Mouse (Mus musculus) thymus, postnatal 10 days (tissue): ENCODE results near the gene Olfr465-ps1.

Experiments
- DNase-seq, 2 experiments: peaks; one replicate each; pipeline ENCODE4 v3.0.0; 2021; ENCODE audit warnings: low spot score in 2 of 2

Olfr465-ps1 gene

GRCm38 (mm10) chr13:65137789-65138188, at the start of gene Olfr465-ps1:
Gene Olfr465-ps1, plus strand, starts transcription at chr13:65138089.
- no peak for DNase-seq

GRCm38 (mm10) chr13:65095923-65096322, 42.0 kb upstream of the Olfr465-ps1 start:
- no peak for DNase-seq

GRCm38 (mm10) chr13:65097018-65097417, 40.9 kb upstream of the Olfr465-ps1 start:
- DNase-seq = no peak

GRCm38 (mm10) chr13:65100678-65101077, 37.2 kb upstream of the Olfr465-ps1 start:
- no peak for DNase-seq

- DNase-seq = no peak
Observed at GRCm38 (mm10) chr13:65101232-65101631, 36.7 kb upstream of the Olfr465-ps1 start.

- DNase-seq = peak in 1 of 2 experiments; percentile 3
Observed at GRCm38 (mm10) chr13:65111961-65112360, 25.9 kb upstream of the Olfr465-ps1 start.

- DNase-seq = peak; percentile 78 to 82
Observed at GRCm38 (mm10) chr13:65112459-65113110, 25.3 kb upstream of the Olfr465-ps1 start, which contains the start of gene Mfsd14b. Gene Mfsd14b, minus strand, starts transcription at chr13:65112975.

- DNase-seq = no peak
Observed at GRCm38 (mm10) chr13:65113239-65113638, 24.6 kb upstream of the Olfr465-ps1 start.

GRCm38 (mm10) chr13:65120984-65121383, 16.9 kb upstream of the Olfr465-ps1 start:
- DNase-seq = no peak

GRCm38 (mm10) chr13:65122111-65122510, 15.8 kb upstream of the Olfr465-ps1 start:
- no peak for DNase-seq

GRCm38 (mm10) chr13:65127063-65127847, 10.6 kb upstream of the Olfr465-ps1 start:
- DNase-seq = peak in 1 of 2 experiments; percentile 11

GRCm38 (mm10) chr13:65149940-65150339, 12.1 kb downstream of the Olfr465-ps1 start, which contains the start of gene Olfr466:
Gene Olfr466, plus strand, starts transcription at chr13:65150240.
- DNase-seq = no peak

GRCm38 (mm10) chr13:65174102-65174501, 36.2 kb downstream of the Olfr465-ps1 start:
- DNase-seq = no peak

- DNase-seq = peak in 1 of 2 experiments; percentile 29
Observed at GRCm38 (mm10) chr13:65175734-65176471, 38.0 kb downstream of the Olfr465-ps1 start.

GRCm38 (mm10) chr13:65176472-65177091, 38.7 kb downstream of the Olfr465-ps1 start:
- DNase-seq = no peak
